Mouse (Mus musculus): ENCODE measurements around the gene Cited1. TPM values are rescaled to one million over a fixed set of nuclear protein-coding genes. Genes with fewer than 3 reads are reported as not detected.
A peak's percentile ranks its signal among the peaks of the same experiment; 100 is the strongest.

Cited1 gene
- polyA plus RNA-seq (2012; ENCODE audit: insufficient read depth, insufficient read length, low replicate concordance, missing spikeins), result not detected in 2 replicates

- H3K27ac ChIP-seq (ENCODE audit: insufficient read depth, low read depth, low read length), result no peak within 1 kb of the TSS; the same call in 1 of the 2 replicates
- TF ChIP-seq POLR2A (IDR thresholded peaks at IDR 0.05; ENCODE audit: insufficient read depth, low read depth, low read length) (0 out of 2 replicates have a peak, but pooled peaks have one; percentile 18), CTCF (IDR thresholded peaks at IDR 0.05; ENCODE audit: insufficient read depth, low read depth, low read length) (no peak)
- peaks cover 13% of the 10 kb centered on the region for H3K4me1 ChIP-seq (ENCODE audit: control insufficient read depth, insufficient read depth, low read length)
- peak within 1 kb of the TSS; percentile 58 for H3K4me3 ChIP-seq (ENCODE audit: insufficient read depth, low read depth, low read length)
- WGBS, result 12% methylated on average over 44 of the region's 44 CpGs
Measured at GRCm38 (mm10) chrX:102251937-102252860, at the start of gene Cited1. Gene Cited1, minus strand, starts transcription at chrX:102252181.

GRCm38 (mm10) chrX:102284889-102285288 is 32.9 kb upstream of the Cited1 start:
- WGBS, result 92% methylated on average over 3 of the region's 3 CpGs
- H3K4me3 ChIP-seq (ENCODE audit: insufficient read depth, low read depth, low read length), result no peak overlapping the region

GRCm38 (mm10) chrX:102262620-102263345 is 10.8 kb upstream of the Cited1 start:
- WGBS, result 77% methylated on average over 14 of the region's 14 CpGs
- Histone ChIP-seq H3K27ac (ENCODE audit: insufficient read depth, low read depth, low read length) (no peak overlapping the region), H3K4me3 (ENCODE audit: insufficient read depth, low read depth, low read length) (no peak overlapping the region), H3K4me1 (ENCODE audit: control insufficient read depth, insufficient read depth, low read length) (no peaks in the 10 kb centered on the region)
- TF ChIP-seq POLR2A (IDR thresholded peaks at IDR 0.05; ENCODE audit: insufficient read depth, low read depth, low read length) (no peak), CTCF (IDR thresholded peaks at IDR 0.05; ENCODE audit: insufficient read depth, low read depth, low read length) (no peak)

More at GRCm38 (mm10) chrX:102284889-102285288, 32.9 kb upstream of the Cited1 start:
- Histone ChIP-seq H3K4me1 (ENCODE audit: control insufficient read depth, insufficient read depth, low read length) (no peaks in the 10 kb centered on the region), H3K27ac (ENCODE audit: insufficient read depth, low read depth, low read length) (no peak overlapping the region)
- TF ChIP-seq POLR2A (IDR thresholded peaks at IDR 0.05; ENCODE audit: insufficient read depth, low read depth, low read length), result no peak
- no peak for TF ChIP-seq CTCF (IDR thresholded peaks at IDR 0.05; ENCODE audit: insufficient read depth, low read depth, low read length)

- Histone ChIP-seq H3K4me1 (ENCODE audit: control insufficient read depth, insufficient read depth, low read length) (no peaks in the 10 kb centered on the region), H3K4me3 (ENCODE audit: insufficient read depth, low read depth, low read length) (no peak overlapping the region), H3K27ac (ENCODE audit: insufficient read depth, low read depth, low read length) (no peak overlapping the region)
- WGBS, result 86% methylated on average over 4 of the region's 4 CpGs
- TF ChIP-seq POLR2A (IDR thresholded peaks at IDR 0.05; ENCODE audit: insufficient read depth, low read depth, low read length), result no peak
- no peak for TF ChIP-seq CTCF (IDR thresholded peaks at IDR 0.05; ENCODE audit: insufficient read depth, low read depth, low read length)
Measured at GRCm38 (mm10) chrX:102259772-102260171, 7.8 kb upstream of the Cited1 start.

GRCm38 (mm10) chrX:102253892-102254291 is 1.9 kb upstream of the Cited1 start:
- no peak overlapping the region for H3K27ac ChIP-seq (ENCODE audit: insufficient read depth, low read depth, low read length)
- H3K4me3 ChIP-seq (ENCODE audit: insufficient read depth, low read depth, low read length), result peak overlapping the region; percentile 22
- peaks cover 13% of the 10 kb centered on the region for H3K4me1 ChIP-seq (ENCODE audit: control insufficient read depth, insufficient read depth, low read length)
- WGBS, result 21% methylated on average over 7 of the region's 7 CpGs
- TF ChIP-seq POLR2A (IDR thresholded peaks at IDR 0.05; ENCODE audit: insufficient read depth, low read depth, low read length), result no peak
- no peak for TF ChIP-seq CTCF (IDR thresholded peaks at IDR 0.05; ENCODE audit: insufficient read depth, low read depth, low read length)

GRCm38 (mm10) chrX:102251221-102251936 is 602 bp downstream of the Cited1 start:
- H3K4me3 ChIP-seq (ENCODE audit: insufficient read depth, low read depth, low read length), result peak overlapping the region; percentile 58
- 24% methylated on average over 76 of the region's 80 CpGs for WGBS
- peaks cover 13% of the 10 kb centered on the region for H3K4me1 ChIP-seq (ENCODE audit: control insufficient read depth, insufficient read depth, low read length)
- no peak overlapping the region for H3K27ac ChIP-seq (ENCODE audit: insufficient read depth, low read depth, low read length)
- no peak for TF ChIP-seq POLR2A (IDR thresholded peaks at IDR 0.05; ENCODE audit: insufficient read depth, low read depth, low read length)
- TF ChIP-seq CTCF (IDR thresholded peaks at IDR 0.05; ENCODE audit: insufficient read depth, low read depth, low read length), result no peak

- H3K4me3 ChIP-seq (ENCODE audit: insufficient read depth, low read depth, low read length), result peak overlapping the region; percentile 58
- no peak overlapping the region for H3K27ac ChIP-seq (ENCODE audit: insufficient read depth, low read depth, low read length)
- H3K4me1 ChIP-seq (ENCODE audit: control insufficient read depth, insufficient read depth, low read length), result peaks cover 13% of the 10 kb centered on the region
- 15% methylated on average over 24 of the region's 24 CpGs for WGBS
- no peak for TF ChIP-seq CTCF (IDR thresholded peaks at IDR 0.05; ENCODE audit: insufficient read depth, low read depth, low read length)
- no peak for TF ChIP-seq POLR2A (IDR thresholded peaks at IDR 0.05; ENCODE audit: insufficient read depth, low read depth, low read length)
Measured at GRCm38 (mm10) chrX:102250891-102251170, 1.1 kb downstream of the Cited1 start.

- H3K27ac ChIP-seq (ENCODE audit: insufficient read depth, low read depth, low read length), result no peak overlapping the region
- H3K4me1 ChIP-seq (ENCODE audit: control insufficient read depth, insufficient read depth, low read length), result peaks cover 13% of the 10 kb centered on the region
- peak overlapping the region; percentile 58 for H3K4me3 ChIP-seq (ENCODE audit: insufficient read depth, low read depth, low read length)
- WGBS, result 16% methylated on average over 68 of the region's 68 CpGs
- TF ChIP-seq CTCF (IDR thresholded peaks at IDR 0.05; ENCODE audit: insufficient read depth, low read depth, low read length) (no peak), POLR2A (IDR thresholded peaks at IDR 0.05; ENCODE audit: insufficient read depth, low read depth, low read length) (no peak)
Measured at GRCm38 (mm10) chrX:102250150-102250890, 1.7 kb downstream of the Cited1 start.

Data from olfactory bulb, adult 2 months (tissue).